Mouse (Mus musculus): ENCODE measurements around the gene Cpeb2.

Gene Cpeb2

GRCm38 (mm10) chr5:43325561-43325960 lies 92.6 kb downstream of the Cpeb2 start:
- no peak for DNase-seq (ENCODE audit: low spot score)

DNA sequence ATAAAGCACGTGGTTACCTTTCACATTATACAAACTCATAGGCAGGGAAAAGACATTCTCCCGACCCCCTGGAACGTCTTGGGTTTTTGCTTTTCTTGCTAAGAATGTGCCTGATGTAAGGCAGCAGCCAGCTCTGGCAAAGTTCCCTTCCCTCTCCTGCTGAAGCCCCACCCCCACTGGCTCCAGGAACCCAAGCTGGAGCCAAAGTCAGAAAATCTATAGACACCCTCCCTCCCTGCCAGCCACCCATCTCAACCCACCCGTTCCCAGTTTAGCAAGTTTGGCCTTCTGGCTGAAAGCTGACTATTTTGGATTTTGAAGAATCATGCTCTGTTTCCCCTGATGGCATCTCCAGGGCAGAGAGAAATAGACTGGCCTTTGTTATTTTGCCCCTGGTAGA lies 95.6 kb downstream of the Cpeb2 start:
- DNase-seq (ENCODE audit: low spot score): no peak

GRCm38 (mm10) chr5:43330260-43330659 lies 97.3 kb downstream of the Cpeb2 start:
- DNase-seq (ENCODE audit: low spot score): no peak

DNA sequence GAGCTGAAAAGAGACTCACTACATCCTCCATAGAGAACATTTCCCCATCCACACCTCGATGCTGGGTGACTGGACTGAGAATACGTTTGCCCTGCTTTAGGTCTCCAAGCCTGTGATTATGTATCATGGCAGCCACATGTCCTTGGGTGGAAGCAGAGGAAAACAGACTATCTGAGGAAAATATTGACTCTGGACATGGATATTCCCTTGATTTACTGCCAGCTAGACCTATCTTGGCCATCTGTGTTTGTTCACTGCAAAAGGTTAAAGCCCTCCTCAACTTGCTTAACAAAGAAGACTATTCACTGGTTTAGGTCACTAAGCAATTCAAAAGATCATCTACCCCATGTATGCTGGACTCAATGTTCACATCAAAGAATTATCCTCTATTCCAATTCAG lies 101.5 kb downstream of the Cpeb2 start:
- no peak for DNase-seq (ENCODE audit: low spot score)

- DNase-seq (ENCODE audit: low spot score): no peak
Measured at GRCm38 (mm10) chr5:43337212-43337611, 104.2 kb downstream of the Cpeb2 start.

DNA sequence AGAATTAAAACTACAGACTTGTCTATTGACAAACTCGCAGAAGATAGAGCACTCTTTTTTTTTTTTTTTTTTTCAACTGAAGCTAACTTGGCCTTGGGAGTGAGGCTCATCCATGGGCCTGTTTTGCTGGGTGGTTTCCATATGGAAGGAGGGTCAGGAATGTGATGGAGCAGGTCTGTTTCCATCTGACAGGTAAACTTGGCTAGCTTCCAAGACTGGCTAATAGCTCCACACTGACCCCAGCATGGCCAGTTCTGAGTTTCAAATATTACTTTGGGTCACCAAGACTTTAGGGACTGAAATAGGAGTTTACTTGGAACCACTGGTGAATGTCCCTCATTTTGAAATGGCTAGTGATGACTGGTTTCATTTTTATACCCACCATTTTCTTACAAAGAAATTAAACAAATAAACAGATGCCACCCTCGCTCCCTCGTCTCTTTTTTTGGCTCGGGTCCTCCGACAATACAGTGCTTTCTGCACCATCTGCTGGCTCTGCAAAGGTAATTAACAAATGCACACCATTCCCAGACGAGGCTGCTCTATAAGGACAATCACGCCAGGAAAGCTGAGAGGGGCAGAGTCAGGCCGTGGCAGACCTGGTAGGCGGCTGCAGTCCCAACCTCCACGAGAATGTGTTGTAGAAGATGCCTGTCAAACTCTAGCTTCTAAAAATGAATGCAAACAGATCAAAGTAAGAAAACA lies 106.0 kb downstream of the Cpeb2 start:
- DNase-seq (ENCODE audit: low spot score): no peak
